Mouse (Mus musculus): ENCODE measurements around the gene Garnl3. TPM values are rescaled to one million over a fixed set of nuclear protein-coding genes. Genes with fewer than 3 reads are reported as not detected.

The Garnl3 gene
- 44.5 TPM for polyA plus RNA-seq (2014; fragmentation: Illumina TruSeq; extraction: RNeasy Lipid Tissue Mini Kit (QIAGEN cat#74804); ENCODE audit: low read depth, low replicate concordance)

DNA sequence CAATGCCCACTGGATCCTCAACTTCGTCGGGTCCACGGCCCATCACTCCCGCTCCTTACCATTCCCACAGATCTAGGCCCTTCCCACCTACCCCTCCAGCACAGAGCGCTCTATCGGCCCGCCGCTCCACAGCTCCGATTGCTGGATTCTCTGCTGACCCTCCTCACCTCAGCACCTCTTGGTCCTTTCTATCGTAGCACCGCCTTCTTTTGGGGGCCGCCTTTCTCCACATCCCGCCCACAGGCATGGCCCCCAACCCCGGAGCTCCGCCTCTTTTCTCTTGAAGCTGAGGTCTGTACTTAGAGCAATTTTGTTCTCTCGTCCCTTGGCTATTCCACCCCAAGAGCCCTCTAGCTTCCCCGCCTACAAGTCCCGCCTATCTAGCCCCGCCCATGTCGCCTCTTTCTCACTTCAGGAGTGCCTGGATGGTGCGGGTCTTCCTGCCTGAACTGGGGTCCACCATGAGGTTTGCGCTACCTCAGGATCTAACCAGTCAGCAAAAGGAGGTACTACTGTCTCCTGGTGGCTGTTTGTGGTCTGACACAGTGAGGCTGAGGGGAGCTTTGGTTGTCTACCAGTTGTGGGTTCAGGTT, at the start of gene Garnl3:
Gene Garnl3 (minus strand): TSS at position 155 of the 593 bp plus-strand sequence.

GRCm38 (mm10) chr2:32981725-32982271, 149.7 kb downstream of the Garnl3 start, which contains the start of gene Slc2a8:
Gene Slc2a8, minus strand, starts transcription at chr2:32982083.

DNA sequence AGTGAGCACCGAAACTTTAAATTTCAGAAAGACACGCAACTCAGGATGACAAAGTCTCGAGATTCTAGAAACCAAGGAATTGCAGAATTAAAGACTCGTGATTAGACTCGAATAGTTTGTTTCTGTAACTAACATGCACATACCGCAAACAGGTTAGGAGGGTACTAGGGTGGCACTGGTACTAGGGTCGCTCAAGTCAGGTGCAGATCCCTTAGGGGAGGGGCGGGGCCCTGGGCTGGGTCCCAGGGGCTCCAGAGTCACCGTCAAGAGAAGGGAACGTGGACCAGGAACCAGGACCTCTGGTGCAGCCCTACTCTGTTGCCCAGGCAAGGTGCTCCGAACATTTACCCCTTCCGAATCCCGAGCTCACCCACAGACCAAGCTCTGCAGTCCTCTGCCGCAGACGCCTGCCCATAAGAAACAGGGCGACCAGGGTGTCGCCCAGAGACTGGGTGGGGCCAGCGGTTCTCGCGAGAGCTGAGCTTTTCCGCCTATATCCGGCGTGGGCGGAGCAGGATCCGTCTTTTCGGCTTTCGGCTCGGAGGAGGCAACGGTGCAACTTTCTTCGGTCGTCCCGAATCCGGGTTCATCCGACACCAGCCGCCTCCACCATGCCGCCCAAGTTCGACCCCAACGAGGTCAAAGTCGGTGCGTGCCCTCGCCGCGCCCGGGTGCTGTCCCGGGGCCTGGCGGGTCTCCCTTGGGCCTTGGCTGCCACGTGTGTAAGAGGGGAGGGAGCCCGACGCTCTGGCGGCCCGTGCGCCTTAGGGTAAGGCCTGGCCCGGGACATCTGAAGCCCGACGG, 170.1 kb downstream of the Garnl3 start, which contains the start of the genes Rpl12 and Lrsam1:
Gene Rpl12 (plus strand): TSS at position 368 of the 804 bp plus-strand sequence.
Gene Lrsam1 (minus strand): TSS at position 423 of the 804 bp plus-strand sequence.

Other genes with a start within 250 kb of the Garnl3 start
- 117 TPM for gene Rpl12, start 170.1 kb downstream of the Garnl3 start, polyA plus RNA-seq (2014; fragmentation: Illumina TruSeq; extraction: RNeasy Lipid Tissue Mini Kit (QIAGEN cat#74804); ENCODE audit: low read depth, low replicate concordance)
- 1.7 TPM for gene Lrsam1, start 170.0 kb downstream of the Garnl3 start, polyA plus RNA-seq (2014; fragmentation: Illumina TruSeq; extraction: RNeasy Lipid Tissue Mini Kit (QIAGEN cat#74804); ENCODE audit: low read depth, low replicate concordance)
- 0.25 TPM for gene Slc2a8, start 149.6 kb downstream of the Garnl3 start, polyA plus RNA-seq (2014; fragmentation: Illumina TruSeq; extraction: RNeasy Lipid Tissue Mini Kit (QIAGEN cat#74804); ENCODE audit: low read depth, low replicate concordance)
- 0.28 TPM for gene Angptl2, start 84.4 kb upstream of the Garnl3 start, polyA plus RNA-seq (2014; fragmentation: Illumina TruSeq; extraction: RNeasy Lipid Tissue Mini Kit (QIAGEN cat#74804); ENCODE audit: low read depth, low replicate concordance)
- gene Ralgps1, start 239.8 kb upstream of the Garnl3 start, polyA plus RNA-seq (2014; fragmentation: Illumina TruSeq; extraction: RNeasy Lipid Tissue Mini Kit (QIAGEN cat#74804); ENCODE audit: low read depth, low replicate concordance): 24.9 TPM

All from testis, adult 10 weeks (tissue).